Mouse (Mus musculus) activated CD4-positive, CD25-positive, alpha-beta regulatory T cell, adult 4 months (primary cell): ENCODE measurements around the gene Ccdc150. TPM values are rescaled to one million over a fixed set of nuclear protein-coding genes. Genes with fewer than 3 reads are reported as not detected.

Source experiments
- ATAC-seq: one replicate; pipeline ENCODE4 v1.8.0; 2017
- polyA plus RNA-seq, 2 experiments: library from polyadenylated mRNA; unstranded; fragments of 100-300 nt; shearing (Covaris generic); gene quantifications; one replicate each; pipeline ENCODE4 v1.2.1; 2017

Gene Ccdc150
- polyA plus RNA-seq, result under 1 TPM in 1 of 2 experiments, not detected in 1; 0.15 TPM

GRCm38 (mm10) chr1:54250158-54250866 lies at the start of gene Ccdc150:
Ccdc150 (plus strand) TSS chr1:54250683.
- ATAC-seq, result peak; percentile 95

- ATAC-seq, result no peak
Observed at GRCm38 (mm10) chr1:54220273-54220672, 30.2 kb upstream of the Ccdc150 start.

- no peak for ATAC-seq
Observed at GRCm38 (mm10) chr1:54242722-54243121, 7.8 kb upstream of the Ccdc150 start.

- no peak for ATAC-seq
Observed at GRCm38 (mm10) chr1:54275552-54275951, 25.1 kb downstream of the Ccdc150 start.

- ATAC-seq, result peak; percentile 59
Observed at GRCm38 (mm10) chr1:54279628-54280027, 29.1 kb downstream of the Ccdc150 start.

- ATAC-seq, result no peak
Observed at GRCm38 (mm10) chr1:54280651-54281050, 30.2 kb downstream of the Ccdc150 start.

- ATAC-seq, result no peak
Observed at GRCm38 (mm10) chr1:54306404-54306803, 55.9 kb downstream of the Ccdc150 start.

- ATAC-seq, result no peak
Observed at GRCm38 (mm10) chr1:54326647-54327046, 76.2 kb downstream of the Ccdc150 start.

- ATAC-seq, result no peak
Observed at GRCm38 (mm10) chr1:54327876-54328545, 77.5 kb downstream of the Ccdc150 start.

GRCm38 (mm10) chr1:54332988-54333387 lies 82.5 kb downstream of the Ccdc150 start:
- ATAC-seq, result no peak

GRCm38 (mm10) chr1:54354786-54355185 lies 104.3 kb downstream of the Ccdc150 start:
- no peak for ATAC-seq

- no peak for ATAC-seq
Observed at GRCm38 (mm10) chr1:54355485-54355884, 105.0 kb downstream of the Ccdc150 start.

- ATAC-seq, result no peak
Observed at GRCm38 (mm10) chr1:54356566-54356965, 106.1 kb downstream of the Ccdc150 start.

- no peak for ATAC-seq
Observed at GRCm38 (mm10) chr1:54377506-54378051, 127.1 kb downstream of the Ccdc150 start.

GRCm38 (mm10) chr1:54380978-54381914 lies 130.8 kb downstream of the Ccdc150 start:
- ATAC-seq, result no peak

GRCm38 (mm10) chr1:54384221-54384620 lies 133.7 kb downstream of the Ccdc150 start:
- ATAC-seq, result no peak

GRCm38 (mm10) chr1:54402736-54403135 lies 152.3 kb downstream of the Ccdc150 start:
- no peak for ATAC-seq

Other genes starting within 250 kb of the Ccdc150 start
- gene Hecw2, start 55.5 kb upstream of the Ccdc150 start, polyA plus RNA-seq, result under 1 TPM in 1 of 2 experiments, not detected in 1; 0.04 TPM
- gene Gtf3c3, start 188.3 kb downstream of the Ccdc150 start, polyA plus RNA-seq, result 10 to 100 TPM; 17.3 to 21.9 TPM